Mouse (Mus musculus) lung, adult 2 months (tissue): ENCODE measurements around the gene 1700029P11Rik.

Experiments used
- CTCF ChIP-seq: fragments of 200-500 bp; IDR thresholded peaks from 2 replicates; pipeline ENCODE4 v1.5.1; 2011; ENCODE audit warnings: mild to moderate bottlenecking, low read length, control low read depth; ENCODE audit not compliant: insufficient read depth
- POLR2A ChIP-seq: fragments of 200-500 bp; IDR thresholded peaks from 2 replicates; pipeline ENCODE4 v1.6.1; 2011; ENCODE audit warnings: low read depth, mild to moderate bottlenecking, control low read depth, low read length, borderline replicate concordance; ENCODE audit errors: extremely low read depth

DNA sequence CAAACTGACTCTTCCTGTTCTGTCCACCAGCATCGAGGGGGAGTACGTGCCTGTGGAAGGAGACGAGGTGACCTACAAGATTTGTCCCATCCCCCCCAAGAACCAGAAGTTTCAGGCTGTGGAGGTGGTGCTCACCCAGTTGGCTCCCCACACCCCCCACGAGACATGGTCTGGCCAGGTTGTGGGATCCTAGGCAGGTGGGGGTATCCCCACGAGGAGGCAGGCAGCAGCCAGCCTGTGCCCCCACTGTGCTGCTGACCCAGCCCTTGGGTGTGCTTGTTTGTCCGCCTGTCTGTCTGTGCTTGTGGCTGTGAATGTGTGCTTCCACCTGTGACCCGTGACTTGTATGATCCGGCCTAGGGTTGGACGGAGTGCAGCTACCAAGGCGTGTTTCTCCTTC lies 31.3 kb upstream of the 1700029P11Rik start:
- TF ChIP-seq CTCF (no peak), POLR2A (no peak)
